Mouse (Mus musculus) midbrain, postnatal 0 days (tissue): Measurements from ENCODE around the gene Mrps36. TPM values are rescaled to one million over a fixed set of nuclear protein-coding genes. Genes with fewer than 3 reads are reported as not detected.

Experiments
- ATAC-seq: fragments of 200-750 bp; cut with Nextera tagmentation; 2 replicates; pipeline ENCODE4 v1.8.0; 2017; ENCODE audit warnings: moderate number of reproducible peaks, mild to moderate bottlenecking, moderate TSS enrichment, moderate library complexity; ENCODE audit not compliant: low FRiP score
- DNase-seq: peaks from one replicate; pipeline ENCODE4 v3.0.0-alpha.2; 2015; ENCODE audit warnings: low spot score
- H3K27ac ChIP-seq: fragments of 300-500 bp; sonication (generic); 2 replicates; pipeline ENCODE4 v1.5.1; 2014; ENCODE audit warnings: low read depth, mild to moderate bottlenecking, low read length, mixed read lengths
- H3K27me3 ChIP-seq: fragments of 300-500 bp; sonication (generic); 2 replicates; pipeline ENCODE4 v1.6.1; 2014; ENCODE audit warnings: low read length, control low read depth, mixed read lengths; ENCODE audit not compliant: insufficient read depth
- H3K36me3 ChIP-seq: fragments of 300-500 bp; sonication (generic); 2 replicates; pipeline ENCODE4 v1.6.1; 2014; ENCODE audit warnings: low read length, control low read depth, mixed read lengths; ENCODE audit not compliant: insufficient read depth
- H3K4me1 ChIP-seq: fragments of 300-500 bp; sonication (generic); 2 replicates; pipeline ENCODE4 v1.6.1; 2014; ENCODE audit warnings: mild to moderate bottlenecking, control low read depth, antibody characterized with exemption, low read length, mixed read lengths; ENCODE audit not compliant: insufficient read depth
- H3K4me2 ChIP-seq: fragments of 300-500 bp; sonication (generic); 2 replicates; pipeline ENCODE4 v1.6.1; 2014; ENCODE audit warnings: low read depth, mild to moderate bottlenecking, low read length, mixed read lengths; ENCODE audit not compliant: poor library complexity, severe bottlenecking
- H3K4me3 ChIP-seq: fragments of 300-500 bp; sonication (generic); 2 replicates; pipeline ENCODE4 v1.5.1; 2014; ENCODE audit warnings: low read depth, mild to moderate bottlenecking, low read length, moderate library complexity
- H3K9ac ChIP-seq: fragments of 300-500 bp; sonication (generic); replicated peaks from 2 replicates; pipeline ENCODE4 v1.6.1; 2014; ENCODE audit warnings: mild to moderate bottlenecking, low read length, moderate library complexity, mixed read lengths; ENCODE audit not compliant: poor library complexity, severe bottlenecking
- H3K9me3 ChIP-seq: fragments of 300-500 bp; sonication (generic); 2 replicates; pipeline ENCODE4 v1.6.1; 2016; ENCODE audit warnings: low read length, control low read depth
- CTCF ChIP-seq: IDR thresholded peaks from 2 replicates; pipeline ENCODE4 v1.5.1; 2016; ENCODE audit warnings: antibody characterized with exemption, mild to moderate bottlenecking
- WGBS: fragments of 180-500 bp; shearing (Covaris S2); extraction: QIAGEN DNeasy Blood & Tissue Kit; methylation state at CpG from one replicate; pipeline ENCODE4 v1.1.7; 2014; 5-methylcytosine and 5-hydroxymethylcytosine counted together
- polyA plus RNA-seq: library from polyadenylated mRNA; unstranded; fragments of >200 nt; fragmentation: Nextera tagmentation; extraction: Ambion mirVana; gene quantifications from 2 replicates; pipeline ENCODE4 v1.2.1, GENCODE M21; 2015
- total RNA-seq: library from RNA; depleted of rRNA; stranded (reverse); fragments of >200 nt; gene quantifications from 2 replicates; pipeline ENCODE4 v1.2.3, GENCODE M21; 2014

Gene Mrps36
- total and polyA plus RNA-seq, 2 experiments from 2014 or later = 25.9 to 163 TPM

GRCm38 (mm10) chr13:100785806-100786413 lies 41.5 kb upstream of the Mrps36 start:
- no peak for TF ChIP-seq CTCF
- H3K4me2 ChIP-seq = peak overlapping the region; percentile 99
- DNase-seq = no peak
- no peak overlapping the region for H3K27ac ChIP-seq
- no peaks in the 10 kb centered on the region for H3K36me3 ChIP-seq
- no peaks in the 10 kb centered on the region for H3K9me3 ChIP-seq
- peak overlapping the region; percentile 53 for H3K4me3 ChIP-seq
- ATAC-seq = no peak; the same call in none of the 2 replicates
- WGBS = 1% methylated on average over 30 of the region's 30 CpGs
- no peaks in the 10 kb centered on the region for H3K27me3 ChIP-seq
- H3K9ac ChIP-seq = peak overlapping the region; percentile 51
- no peaks in the 10 kb centered on the region for H3K4me1 ChIP-seq

- H3K27me3 ChIP-seq = no peaks in the 10 kb centered on the region
- TF ChIP-seq CTCF = no peak
These were observed 33.0 kb upstream of the Mrps36 start for GRCm38 (mm10) chr13:100777491-100777890.

GRCm38 (mm10) chr13:100776710-100777109 lies 32.3 kb upstream of the Mrps36 start:
- Histone ChIP-seq H3K4me1 (no peaks in the 10 kb centered on the region; the same call in 1 of the 2 replicates), H3K9ac (no peak overlapping the region), H3K27me3 (no peaks in the 10 kb centered on the region), H3K27ac (no peak overlapping the region), H3K4me3 (no peak overlapping the region), H3K36me3 (no peaks in the 10 kb centered on the region), H3K9me3 (no peaks in the 10 kb centered on the region), H3K4me2 (no peak overlapping the region)
- WGBS = 65% methylated on average over 6 of the region's 6 CpGs
- no peak for DNase-seq
- no peak for TF ChIP-seq CTCF
- ATAC-seq = 0 out of 2 replicates have a peak, but pooled peaks have one; percentile 1

More at GRCm38 (mm10) chr13:100777491-100777890, 33.0 kb upstream of the Mrps36 start:
- ATAC-seq (no peak), DNase-seq (no peak)
- H3K4me2 ChIP-seq = no peak overlapping the region
- no peak overlapping the region for H3K9ac ChIP-seq
- H3K27ac ChIP-seq = no peak overlapping the region
- H3K4me3 ChIP-seq = no peak overlapping the region
- no peaks in the 10 kb centered on the region for H3K9me3 ChIP-seq
- no peaks in the 10 kb centered on the region; the same call in 1 of the 2 replicates for H3K4me1 ChIP-seq
- 86% methylated on average over 3 of the region's 3 CpGs for WGBS
- H3K36me3 ChIP-seq = no peaks in the 10 kb centered on the region

GRCm38 (mm10) chr13:100776056-100776419 lies 31.6 kb upstream of the Mrps36 start:
- 8% methylated on average over 8 of the region's 8 CpGs for WGBS
- Histone ChIP-seq H3K4me3 (peak overlapping the region; percentile 72), H3K9me3 (no peaks in the 10 kb centered on the region), H3K4me2 (peak overlapping the region; percentile 99), H3K9ac (no peak overlapping the region), H3K36me3 (no peaks in the 10 kb centered on the region), H3K27ac (no peak overlapping the region), H3K4me1 (no peaks in the 10 kb centered on the region; the same call in 1 of the 2 replicates), H3K27me3 (no peaks in the 10 kb centered on the region)
- ATAC-seq (peak; percentile 22; the same call in 1 of the 2 replicates), DNase-seq (no peak)
- TF ChIP-seq CTCF = no peak

GRCm38 (mm10) chr13:100775252-100776055 lies 31.0 kb upstream of the Mrps36 start, which contains the start of gene Cenph:
Gene Cenph (minus strand): TSS chr13:100775899.
- no peaks in the 10 kb centered on the region for H3K27me3 ChIP-seq
- no peaks in the 10 kb centered on the region for H3K36me3 ChIP-seq
- TF ChIP-seq CTCF = no peak
- peak; percentile 92 for DNase-seq
- H3K9me3 ChIP-seq = no peaks in the 10 kb centered on the region
- no peak within 1 kb of the TSS for H3K27ac ChIP-seq
- peak within 1 kb of the TSS; percentile 72 for H3K4me3 ChIP-seq
- under 1% methylated on average over 46 of the region's 46 CpGs for WGBS
- no peaks in the 10 kb centered on the region; the same call in 1 of the 2 replicates for H3K4me1 ChIP-seq
- ATAC-seq = peak; percentile 92
- H3K4me2 ChIP-seq = peak within 1 kb of the TSS; percentile 99
- H3K9ac ChIP-seq = no peak within 1 kb of the TSS

- Histone ChIP-seq H3K27me3 (no peaks in the 10 kb centered on the region), H3K9me3 (no peaks in the 10 kb centered on the region), H3K4me2 (no peak overlapping the region), H3K4me3 (no peak overlapping the region), H3K4me1 (no peaks in the 10 kb centered on the region; the same call in 1 of the 2 replicates), H3K27ac (no peak overlapping the region), H3K36me3 (no peaks in the 10 kb centered on the region), H3K9ac (no peak overlapping the region)
- ATAC-seq (no peak), DNase-seq (no peak)
- TF ChIP-seq CTCF = no peak
These were observed 30.2 kb upstream of the Mrps36 start for GRCm38 (mm10) chr13:100774704-100775103.
